Mouse (Mus musculus): ENCODE measurements around the gene Ctsc.

DNA sequence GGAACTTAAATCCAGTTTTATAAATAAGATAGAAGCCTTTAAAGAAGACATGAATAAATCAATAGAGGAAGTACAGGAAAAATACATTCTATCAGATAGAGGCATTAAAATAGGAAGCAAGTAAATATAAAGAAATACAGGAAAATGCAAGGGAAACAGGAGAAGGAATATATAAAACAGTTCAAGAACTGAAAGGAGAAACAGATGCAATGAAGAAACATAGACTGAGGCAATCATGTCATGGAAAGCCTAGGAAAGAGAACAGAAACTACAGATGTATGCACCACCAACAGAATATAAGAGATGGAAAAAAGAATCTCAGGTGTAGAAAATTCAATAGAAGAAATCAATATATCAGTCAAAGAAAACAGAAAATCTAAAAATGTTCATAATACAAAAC is 25.8 kb upstream of the Ctsc start:
- TF ChIP-seq CTCF (IDR thresholded peaks at IDR 0.05; ENCODE audit: extremely low read depth, insufficient read depth, low read length), result no peak
- no peak for TF ChIP-seq POLR2A (IDR thresholded peaks at IDR 0.05; ENCODE audit: extremely low read depth, insufficient read depth, low read length)

All from cortical plate, adult 2 months (tissue).